In genomic region chr13:73734379-73734778, GRCm38 (mm10) we compare ENCODE assay signal across 39 mouse cellular contexts. TPM values are rescaled to one million over a fixed set of nuclear protein-coding genes. Genes with fewer than 3 reads are reported as not detected.
"Had no signal": no experiment of that assay in that cellular context is flagged by ENCODE, and none has a peak within 500 bp of the region (broad histone marks: within the 10 kb centered on the region; RNA-seq: fewer than 3 reads in every experiment).

No protein-coding gene starts in this region.

- H3K36me3 ChIP-seq: heart, embryonic 10.5 days; heart, embryonic 13.5 days; heart, embryonic 15.5 days; hindbrain, embryonic 10.5 days; hindbrain, embryonic 12.5 days; kidney, embryonic 15.5 days; limb, embryonic 13.5 days; limb, embryonic 15.5 days; liver, embryonic 12.5 days had no signal

- H3K9ac ChIP-seq: heart, embryonic 13.5 days; heart, embryonic 15.5 days; hindbrain, embryonic 12.5 days; hindbrain, embryonic 14.5 days; kidney, embryonic 15.5 days; limb, embryonic 13.5 days; limb, embryonic 15.5 days; liver, embryonic 12.5 days had no signal

- H3K4me3 ChIP-seq: gastrocnemius, adult 2 months; heart, embryonic 10.5 days; heart, embryonic 13.5 days; heart, embryonic 15.5 days; hindbrain, embryonic 10.5 days; hindbrain, embryonic 12.5 days; kidney, embryonic 15.5 days; limb, embryonic 13.5 days; limb, embryonic 15.5 days; liver, embryonic 12.5 days had no signal

- DNase-seq: gastrocnemius, adult 2 months; gastrocnemius, postnatal 10 days; gastrocnemius, postnatal 25 days; kidney, adult 11 months; kidney, adult 2 months; kidney, adult 9 months; kidney, postnatal 14 days; kidney, postnatal 36 days; layer of hippocampus, adult 9-11 months; layer of hippocampus, postnatal 36 days; left cerebral cortex, postnatal 4 days had no signal

- H3K9me3 ChIP-seq: heart, embryonic 10.5 days; heart, embryonic 13.5 days; heart, embryonic 15.5 days; hindbrain, embryonic 10.5 days; hindbrain, embryonic 12.5 days; kidney, embryonic 15.5 days; limb, embryonic 13.5 days; limb, embryonic 15.5 days; liver, embryonic 12.5 days had no signal

- H3K4me2 ChIP-seq: heart, embryonic 13.5 days; hindbrain, embryonic 12.5 days; hindbrain, embryonic 14.5 days; kidney, embryonic 15.5 days; limb, embryonic 13.5 days; limb, embryonic 15.5 days; liver, embryonic 12.5 days had no signal

- ATAC-seq: forebrain, embryonic 16.5 days; hindbrain, embryonic 16.5 days; inflammation-experienced regulatory T-cells, adult 6 months; liver, embryonic 12.5 days had no signal

- H3K27ac ChIP-seq: gastrocnemius, adult 2 months; heart, embryonic 10.5 days; heart, embryonic 13.5 days; heart, embryonic 15.5 days; hindbrain, embryonic 10.5 days; hindbrain, embryonic 12.5 days; hindbrain, embryonic 14.5 days; kidney, embryonic 15.5 days; kidney, postnatal 0 days; limb, embryonic 13.5 days; limb, embryonic 15.5 days; liver, embryonic 12.5 days had no signal

RNA-seq across cellular contexts. Expression of gene Slc6a19, which starts 29.7 kb away (rescaled TPM):
- total RNA-seq: gastrocnemius, adult 2 months; gastrocnemius, postnatal 10 days; granulocyte monocyte progenitor cell, adult 5-6 weeks; heart, adult 8-10 months; heart, postnatal 25 days; layer of hippocampus, postnatal 36 days; left cerebral cortex, adult 18-20 months; left cerebral cortex, postnatal 10 days; left cerebral cortex, postnatal 4 days had no signal
- polyA plus RNA-seq: heart, embryonic 13.5 days; heart, embryonic 15.5 days; inflammation-experienced regulatory T-cells, adult 6 months; limb, embryonic 11.5 days had no signal

RNA-seq across cellular contexts. Expression of gene Slc6a18, which starts 56.6 kb away (rescaled TPM):
- total RNA-seq: gastrocnemius, adult 2 months; granulocyte monocyte progenitor cell, adult 5-6 weeks; heart, adult 8-10 months; heart, postnatal 10 days; heart, postnatal 25 days; layer of hippocampus, adult 18-20 months; layer of hippocampus, adult 8-10 months; layer of hippocampus, postnatal 14 days; layer of hippocampus, postnatal 36 days; left cerebral cortex, adult 18-20 months; left cerebral cortex, adult 8-10 months; left cerebral cortex, postnatal 10 days; left cerebral cortex, postnatal 25 days; left cerebral cortex, postnatal 4 days had no signal
- polyA plus RNA-seq: forebrain, embryonic 16.5 days; frontal cortex, adult 2 months; heart, embryonic 10.5 days; heart, embryonic 13.5 days; heart, embryonic 15.5 days; hindbrain, embryonic 10.5 days; hindbrain, embryonic 12.5 days; hindbrain, embryonic 14.5 days; hindbrain, embryonic 16.5 days; inflammation-experienced regulatory T-cells, adult 6 months; intestine, embryonic 16.5 days; limb, embryonic 11.5 days; limb, embryonic 13.5 days; liver, embryonic 12.5 days had no signal
